In genomic region chr6:33575947-33576346, GRCm38 (mm10) we compare ENCODE assay signal across 32 mouse cellular contexts.
"Had no signal": no experiment of that assay in that cellular context is flagged by ENCODE, and none has a peak within 500 bp of the region (broad histone marks: within the 10 kb centered on the region; RNA-seq: fewer than 3 reads in every experiment).

No protein-coding gene starts in this region.

- H3K27me3 ChIP-seq: heart, embryonic 12.5 days; heart, embryonic 13.5 days; heart, embryonic 15.5 days; hindbrain, embryonic 12.5 days; hindbrain, embryonic 13.5 days; hindbrain, embryonic 15.5 days; intestine, embryonic 15.5 days; kidney, embryonic 15.5 days had no signal

- H3K36me3 ChIP-seq: heart, embryonic 12.5 days; heart, embryonic 15.5 days; hindbrain, embryonic 10.5 days; hindbrain, embryonic 12.5 days; hindbrain, embryonic 13.5 days; hindbrain, embryonic 15.5 days; intestine, embryonic 15.5 days; kidney, embryonic 15.5 days had no signal

- H3K9me3 ChIP-seq: heart, embryonic 12.5 days; heart, embryonic 13.5 days; heart, embryonic 15.5 days; hindbrain, embryonic 10.5 days; hindbrain, embryonic 12.5 days; hindbrain, embryonic 13.5 days; hindbrain, embryonic 15.5 days; intestine, embryonic 15.5 days; kidney, embryonic 15.5 days had no signal

- H3K4me3 ChIP-seq: heart, embryonic 12.5 days; heart, embryonic 13.5 days; heart, embryonic 15.5 days; hindbrain, embryonic 10.5 days; hindbrain, embryonic 12.5 days; hindbrain, embryonic 13.5 days; hindbrain, embryonic 15.5 days; intestine, embryonic 15.5 days; kidney, embryonic 15.5 days; layer of hippocampus, adult 2 months; left cerebral cortex, adult 2 months had no signal

- DNase-seq: heart, postnatal 10 days; heart, postnatal 14 days; heart, postnatal 36 days; heart, postnatal 4 days; kidney, adult 11 months; kidney, adult 18-20 months; kidney, adult 8-10 months; kidney, adult 9 months; kidney, postnatal 10 days; kidney, postnatal 14 days; kidney, postnatal 36 days; kidney, postnatal 4 days; layer of hippocampus, adult 9-11 months; layer of hippocampus, postnatal 36 days had no signal

- H3K27ac ChIP-seq: heart, embryonic 13.5 days; heart, embryonic 15.5 days; hindbrain, embryonic 10.5 days; hindbrain, embryonic 12.5 days; hindbrain, embryonic 13.5 days; hindbrain, embryonic 14.5 days; hindbrain, embryonic 15.5 days; hindbrain, postnatal 0 days; intestine, embryonic 15.5 days; kidney, embryonic 15.5 days; kidney, postnatal 0 days; layer of hippocampus, adult 2 months; left cerebral cortex, adult 2 months had no signal

- ATAC-seq: hindbrain, embryonic 16.5 days; hindbrain, postnatal 0 days; inflammation-experienced regulatory T-cells, adult 6 months; intestine, embryonic 15.5 days; intestine, embryonic 16.5 days; intestine, postnatal 0 days had no signal

- H3K9ac ChIP-seq: heart, embryonic 12.5 days; heart, embryonic 13.5 days; heart, embryonic 15.5 days; hindbrain, embryonic 12.5 days; hindbrain, embryonic 13.5 days; hindbrain, embryonic 14.5 days; hindbrain, embryonic 15.5 days; intestine, embryonic 15.5 days; kidney, embryonic 15.5 days had no signal

- H3K4me1 ChIP-seq: heart, embryonic 12.5 days; heart, embryonic 13.5 days; heart, embryonic 15.5 days; hindbrain, embryonic 10.5 days; hindbrain, embryonic 12.5 days; hindbrain, embryonic 15.5 days; intestine, embryonic 15.5 days had no signal
